In genomic region chr9:101473074-101473461, GRCm38 (mm10) we compare ENCODE assay signal across 15 mouse cellular contexts.
A peak's percentile ranks its signal among the peaks of the same experiment; 100 is the strongest.
DNase-seq lines count a peak whose midpoint lies in the region; ATAC-seq lines count a peak whose summit lies in the region.
"Had no signal": no experiment of that assay in that cellular context is flagged by ENCODE, and none has a peak within 500 bp of the region (broad histone marks: within the 10 kb centered on the region; RNA-seq: fewer than 3 reads in every experiment).

No protein-coding gene starts in this region.

- peak; percentile 42; the same call in 1 of the 2 replicates for ATAC-seq in neural tube, embryonic 12.5 days (ENCODE audit: low FRiP score, low read depth)
- peak; percentile 33; the same call in 1 of the 2 replicates for ATAC-seq in hindbrain, embryonic 11.5 days (ENCODE audit: low FRiP score)
- peak; percentile 36; the same call in 1 of the 2 replicates for ATAC-seq in midbrain, embryonic 12.5 days (ENCODE audit: low FRiP score, low read depth)
- ATAC-seq: intestine, embryonic 16.5 days; liver, embryonic 12.5 days had no signal

- H3K4me3 ChIP-seq in neural tube, embryonic 12.5 days: no peak overlapping the region
- H3K4me3 ChIP-seq in hindbrain, embryonic 11.5 days (ENCODE audit: low read depth, low read length): no peak overlapping the region
- H3K4me3 ChIP-seq in midbrain, embryonic 12.5 days: no peak overlapping the region
- H3K4me3 ChIP-seq: embryonic facial prominence, embryonic 13.5 days; liver, embryonic 12.5 days had no signal

- WGBS in neural tube, embryonic 12.5 days: 59% methylated on average over 4 of the region's 4 CpGs
- 76% methylated on average over 4 of the region's 4 CpGs for WGBS in hindbrain, embryonic 11.5 days
- 31% methylated on average over 4 of the region's 4 CpGs for WGBS in midbrain, embryonic 12.5 days

- peaks cover 19% of the 10 kb centered on the region for H3K4me1 ChIP-seq in neural tube, embryonic 12.5 days
- H3K4me1 ChIP-seq in hindbrain, embryonic 11.5 days (replicated peaks; ENCODE audit: control insufficient read depth, insufficient read depth, low read length): no peaks in the 10 kb centered on the region
- peaks cover 22% of the 10 kb centered on the region for H3K4me1 ChIP-seq in midbrain, embryonic 12.5 days
- H3K4me1 ChIP-seq: liver, embryonic 12.5 days had no signal

- no peaks in the 10 kb centered on the region for H3K36me3 ChIP-seq in neural tube, embryonic 12.5 days
- no peaks in the 10 kb centered on the region for H3K36me3 ChIP-seq in hindbrain, embryonic 11.5 days (ENCODE audit: control insufficient read depth, insufficient read depth, low read length)
- H3K36me3 ChIP-seq in midbrain, embryonic 12.5 days: no peaks in the 10 kb centered on the region
- H3K36me3 ChIP-seq: embryonic facial prominence, embryonic 13.5 days; G1E; liver, embryonic 12.5 days had no signal

- H3K4me2 ChIP-seq in neural tube, embryonic 12.5 days (replicated peaks): no peak overlapping the region
- H3K4me2 ChIP-seq in hindbrain, embryonic 11.5 days (replicated peaks; ENCODE audit: low read depth, low read length): no peak overlapping the region
- 0 out of 2 replicates have a peak overlapping the region, but pooled peaks have one; percentile 6 for H3K4me2 ChIP-seq in midbrain, embryonic 12.5 days (replicated peaks)
- H3K4me2 ChIP-seq: embryonic facial prominence, embryonic 13.5 days; liver, embryonic 12.5 days had no signal

- no peak for DNase-seq in neural tube, embryonic 10.5 days (ENCODE audit: extremely low spot score, low spot score)
- DNase-seq in hindbrain, embryonic 11.5 days (ENCODE audit: low spot score): no peak
- DNase-seq in frontal cortex, postnatal 36 days (ENCODE audit: low spot score in 2 of 2): no peak
- no peak for DNase-seq in right cerebral cortex, postnatal 36 days (ENCODE audit: low spot score in 2 of 2)
- DNase-seq in layer of hippocampus, postnatal 36 days: no peak
- DNase-seq: cerebellum, adult 18-20 months; gastrocnemius, postnatal 14 days; thymus, adult 2 months had no signal

- H3K27me3 ChIP-seq in neural tube, embryonic 12.5 days (replicated peaks): no peaks in the 10 kb centered on the region
- no peaks in the 10 kb centered on the region for H3K27me3 ChIP-seq in hindbrain, embryonic 11.5 days (ENCODE audit: control insufficient read depth, insufficient read depth, low read length)
- no peaks in the 10 kb centered on the region for H3K27me3 ChIP-seq in midbrain, embryonic 12.5 days
- H3K27me3 ChIP-seq: embryonic facial prominence, embryonic 13.5 days; liver, embryonic 12.5 days had no signal

- H3K27ac ChIP-seq in neural tube, embryonic 12.5 days: no peak overlapping the region
- peak overlapping the region; percentile 62 for H3K27ac ChIP-seq in hindbrain, embryonic 11.5 days (ENCODE audit: low read depth, low read length)
- H3K27ac ChIP-seq in midbrain, embryonic 12.5 days (replicated peaks): peak overlapping the region; percentile 89
- H3K27ac ChIP-seq: embryonic facial prominence, embryonic 13.5 days; kidney, postnatal 0 days; liver, embryonic 12.5 days had no signal

- no peak overlapping the region for H3K9ac ChIP-seq in neural tube, embryonic 12.5 days
- H3K9ac ChIP-seq in hindbrain, embryonic 11.5 days (ENCODE audit: low read depth, low read length): no peak overlapping the region
- no peak overlapping the region for H3K9ac ChIP-seq in midbrain, embryonic 12.5 days (replicated peaks)
- H3K9ac ChIP-seq: embryonic facial prominence, embryonic 13.5 days; liver, embryonic 12.5 days had no signal

- H3K9me3 ChIP-seq in neural tube, embryonic 12.5 days: no peaks in the 10 kb centered on the region
- H3K9me3 ChIP-seq in hindbrain, embryonic 11.5 days (ENCODE audit: control insufficient read depth, low read length): no peaks in the 10 kb centered on the region
- H3K9me3 ChIP-seq in midbrain, embryonic 12.5 days: 0 out of 2 replicates have a peak, but pooled peaks cover 2% of the 10 kb centered on the region
- H3K9me3 ChIP-seq: embryonic facial prominence, embryonic 13.5 days; liver, embryonic 12.5 days had no signal
